Comparison of ENCODE assay signal across 8 mouse cellular contexts in the genomic region with DNA sequence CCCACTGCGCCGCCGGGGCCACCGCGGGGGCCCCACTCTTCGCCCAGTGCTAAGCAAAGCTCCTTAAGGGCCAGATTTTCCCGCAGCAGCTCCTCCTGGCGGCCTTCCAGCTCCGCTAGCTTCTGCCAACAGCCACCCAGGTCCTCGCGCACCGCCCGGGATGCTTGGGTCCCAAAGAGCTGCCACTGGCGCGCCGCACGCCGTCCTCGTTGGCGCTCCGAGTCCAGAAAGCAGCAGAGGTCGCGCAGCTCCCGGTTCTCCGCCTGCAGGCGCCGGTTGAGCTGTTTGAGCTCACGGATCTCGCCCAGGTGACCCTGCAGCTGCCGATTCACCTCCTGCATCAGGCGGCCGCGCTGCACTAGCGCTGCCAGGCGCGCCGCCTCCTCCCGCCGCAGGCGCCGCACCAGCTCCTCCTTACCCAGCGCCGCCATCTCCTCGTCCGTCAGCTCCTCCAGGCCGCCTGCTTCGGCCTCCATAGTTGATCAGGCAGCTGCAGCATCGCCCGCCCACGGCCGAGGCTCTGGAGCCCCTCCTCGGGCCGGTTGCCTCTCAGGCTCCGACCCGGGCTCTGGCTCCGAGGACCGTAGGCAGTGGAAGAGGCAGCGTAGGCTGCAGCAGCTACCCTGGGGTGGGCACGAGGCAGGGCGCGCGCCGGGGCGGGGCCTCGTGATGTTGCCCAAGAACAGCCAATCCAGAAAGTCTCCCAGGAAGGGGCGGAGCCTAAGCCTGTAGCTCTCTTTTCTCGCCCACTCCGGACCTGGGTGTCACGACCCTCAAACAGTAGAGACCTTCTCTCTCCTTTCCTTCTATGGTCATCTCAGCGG. TPM values are rescaled to one million over a fixed set of nuclear protein-coding genes. Genes with fewer than 3 reads are reported as not detected.
DNase-seq lines count a peak whose midpoint lies in the region; ATAC-seq and TF ChIP-seq lines count a peak whose summit lies in the region.

No protein-coding gene starts in this region.

- peak overlapping the region; percentile 99 for H3K27ac ChIP-seq in hindbrain, postnatal 0 days
- peak overlapping the region; percentile 99 for H3K27ac ChIP-seq in left cerebral cortex, adult 2 months

- H3K36me3 ChIP-seq in hindbrain, postnatal 0 days (ENCODE audit: insufficient read depth, low read length) = no peaks in the 10 kb centered on the region

- H3K9ac ChIP-seq in hindbrain, postnatal 0 days (replicated peaks; ENCODE audit: low read length) = peak overlapping the region; percentile 82

- intact Hi-C loops in left cerebral cortex, adult 2 months (cut with DNase I) = loop anchor here (2.0 kb wide), 2 partner anchors 32 kb away; partner anchors contain the start of genes AI837181, Drap1 and Mus81

- DNase-seq in T-cell, adult 2 months (ENCODE audit: low spot score) = peak; percentile 88
- peak; percentile 98 to 99 for DNase-seq in cerebellum, postnatal 36 days
- DNase-seq in gastrocnemius, adult 18-20 months (ENCODE audit: low spot score) = peak; percentile 95
- peak; percentile 97 for DNase-seq in hindbrain, postnatal 0 days (ENCODE audit: low spot score)
- peak; percentile 94 to 96 for DNase-seq in left cerebral cortex, adult 2 months (ENCODE audit: extremely low spot score in 1 of 2, low spot score in 2 of 2)
- DNase-seq in right cerebral cortex, adult 2 months (ENCODE audit: low spot score in 2 of 2) = peak; percentile 94 to 98
- peak; percentile 95 for DNase-seq in urinary bladder, postnatal 14 days (ENCODE audit: low spot score)

- peak; percentile 94 for ATAC-seq in hindbrain, postnatal 0 days
- ATAC-seq in megakaryocyte, adult 5-6 weeks (ENCODE audit: poor library complexity, severe bottlenecking) = peak; percentile 79

- H3K27me3 ChIP-seq in hindbrain, postnatal 0 days (ENCODE audit: insufficient read depth, low read length) = no peaks in the 10 kb centered on the region

- under 1% methylated on average over 70 of the region's 70 CpGs for WGBS in hindbrain, postnatal 0 days

- TF ChIP-seq CTCF in hindbrain, postnatal 0 days (IDR thresholded peaks at IDR 0.05; ENCODE audit: low read depth) = no peak; the same call in 1 of the 2 replicates
- TF ChIP-seq CTCF in left cerebral cortex, adult 2 months (IDR thresholded peaks at IDR 0.05) = no peak; the same call in none of the 2 replicates

- peaks cover 27% of the 10 kb centered on the region for H3K4me1 ChIP-seq in hindbrain, postnatal 0 days (ENCODE audit: insufficient read depth, low read length)

- H3K9me3 ChIP-seq in hindbrain, postnatal 0 days (ENCODE audit: low read length) = no peaks in the 10 kb centered on the region

- H3K4me2 ChIP-seq in hindbrain, postnatal 0 days (ENCODE audit: low read depth, low read length) = peak overlapping the region; percentile 96

- H3K4me3 ChIP-seq in hindbrain, postnatal 0 days (ENCODE audit: low read length) = peak overlapping the region; percentile 66
- peak overlapping the region; percentile 63 for H3K4me3 ChIP-seq in left cerebral cortex, adult 2 months

RNA-seq across cellular contexts. Expression of gene Ccdc85b, which starts 0.6 kb away (rescaled TPM):
- 1 to 10 TPM; 4.0 to 5.1 TPM for total RNA-seq in gastrocnemius, adult 18-20 months (2021)
- 17.4 and 18.5 TPM in 2 replicates for total RNA-seq in hindbrain, postnatal 0 days (2014; rRNA removed)
- 16.0 and 16.1 TPM in 2 replicates for polyA plus RNA-seq in hindbrain, postnatal 0 days (2015; fragmentation: Nextera tagmentation; extraction: Ambion mirVana)
- 10 to 100 TPM; 29.5 to 30.6 TPM for total RNA-seq in left cerebral cortex, adult 2 months (2021)
- total RNA-seq in megakaryocyte, adult 5-6 weeks (2015) = 0.80 and 1.1 TPM in 2 replicates
- total RNA-seq in megakaryocyte, adult 5-6 weeks (2017) = 1.7 TPM in 2 replicates

RNA-seq across cellular contexts. Expression of gene Fibp, which starts 3.3 kb away (rescaled TPM):
- 10 to 100 TPM; 33.7 to 38.5 TPM for total RNA-seq in gastrocnemius, adult 18-20 months (2021)
- total RNA-seq in hindbrain, postnatal 0 days (2014; rRNA removed) = 76.1 and 103 TPM in 2 replicates
- 172 and 179 TPM in 2 replicates for polyA plus RNA-seq in hindbrain, postnatal 0 days (2015; fragmentation: Nextera tagmentation; extraction: Ambion mirVana)
- total RNA-seq in left cerebral cortex, adult 2 months (2021) = 10 to 100 TPM; 88.9 to 92.1 TPM
- 55.8 and 64.9 TPM in 2 replicates for total RNA-seq in megakaryocyte, adult 5-6 weeks (2015)
- 93.9 and 115 TPM in 2 replicates for total RNA-seq in megakaryocyte, adult 5-6 weeks (2017)

RNA-seq across cellular contexts. Expression of gene Fosl1, which starts 9.8 kb away (rescaled TPM):
- under 1 TPM; 0.17 to 0.34 TPM for total RNA-seq in gastrocnemius, adult 18-20 months (2021)
- not detected in 2 replicates for total RNA-seq in hindbrain, postnatal 0 days (2014; rRNA removed)
- not detected in 2 replicates for polyA plus RNA-seq in hindbrain, postnatal 0 days (2015; fragmentation: Nextera tagmentation; extraction: Ambion mirVana)
- under 1 TPM in 1 of 2 experiments, not detected in 1; 0.65 TPM for total RNA-seq in left cerebral cortex, adult 2 months (2021)
- 0.48 and 1.2 TPM in 2 replicates for total RNA-seq in megakaryocyte, adult 5-6 weeks (2015)
- total RNA-seq in megakaryocyte, adult 5-6 weeks (2017) = 0.69 and 0.95 TPM in 2 replicates

RNA-seq across cellular contexts. Expression of gene Ctsw, which starts 11.2 kb away (rescaled TPM):
- not detected for total RNA-seq in gastrocnemius, adult 18-20 months (2021)
- 1.2 and 4.5 TPM in 2 replicates for total RNA-seq in hindbrain, postnatal 0 days (2014; rRNA removed)
- 1.6 and 2.0 TPM in 2 replicates for polyA plus RNA-seq in hindbrain, postnatal 0 days (2015; fragmentation: Nextera tagmentation; extraction: Ambion mirVana)
- total RNA-seq in left cerebral cortex, adult 2 months (2021) = under 1 TPM; 0.36 to 0.47 TPM
- 5.7 and 12.6 TPM in 2 replicates for total RNA-seq in megakaryocyte, adult 5-6 weeks (2015)
- total RNA-seq in megakaryocyte, adult 5-6 weeks (2017) = 5.9 and 9.1 TPM in 2 replicates

RNA-seq across cellular contexts. Expression of gene Efemp2, which starts 16.6 kb away (rescaled TPM):
- total RNA-seq in gastrocnemius, adult 18-20 months (2021) = 1 to 10 TPM; 4.0 to 5.6 TPM
- 46.3 and 49.3 TPM in 2 replicates for total RNA-seq in hindbrain, postnatal 0 days (2014; rRNA removed)
- polyA plus RNA-seq in hindbrain, postnatal 0 days (2015; fragmentation: Nextera tagmentation; extraction: Ambion mirVana) = 36.5 and 41.7 TPM in 2 replicates
- 10 to 100 TPM; 16.8 to 17.2 TPM for total RNA-seq in left cerebral cortex, adult 2 months (2021)
- total RNA-seq in megakaryocyte, adult 5-6 weeks (2015) = 0.42 and 1.2 TPM in 2 replicates
- 1.2 TPM in 1 of 2 replicates, not detected in the other for total RNA-seq in megakaryocyte, adult 5-6 weeks (2017)

Comparison
In these comparisons a context has a peak if more than half of its experiments do, and no peak if none do; other contexts are left out.
1. Peak in every context shown above with its lines: DNase-seq, ATAC-seq, H3K4me3 ChIP-seq and H3K27ac ChIP-seq.